Mouse (Mus musculus): ENCODE results near the gene Slc39a7.

DNA sequence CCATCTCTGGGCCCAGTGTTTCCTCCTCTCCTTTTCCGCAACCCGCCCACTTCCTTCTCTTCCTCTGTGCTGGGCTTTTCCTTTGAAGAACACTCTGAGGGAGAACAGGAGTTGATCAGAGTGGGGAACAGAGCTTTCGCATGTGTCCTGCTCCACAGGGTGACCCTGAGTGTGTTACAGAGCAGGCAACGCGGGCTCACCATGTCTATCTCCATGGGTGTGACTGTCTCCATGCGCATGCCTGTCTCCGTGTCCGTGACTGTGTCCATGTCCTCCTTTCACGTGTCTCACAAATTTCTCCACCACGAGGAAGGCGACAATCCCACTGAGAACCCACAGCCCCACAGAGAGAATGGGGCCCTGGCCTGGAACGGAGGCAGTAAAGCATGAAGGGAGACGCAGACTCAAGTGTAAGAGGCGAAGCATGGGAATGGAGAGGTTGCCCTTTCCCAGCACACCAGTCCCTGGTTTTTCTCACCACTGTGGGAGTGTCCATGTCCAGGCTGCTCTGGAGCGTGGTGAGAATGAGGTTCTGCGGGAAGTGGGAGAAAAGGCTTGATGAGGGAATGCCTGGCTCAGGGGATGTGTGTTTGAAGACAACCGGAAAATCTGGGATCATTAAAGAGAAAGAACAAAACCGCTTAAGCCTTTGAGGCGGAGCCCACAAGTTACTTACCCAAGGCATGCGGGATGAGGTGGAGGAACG lies 1.4 kb downstream of the Slc39a7 start:
- TF ChIP-seq CTCF (IDR thresholded peaks at IDR 0.05; ENCODE audit: low read depth) (no peak), EP300 (IDR thresholded peaks at IDR 0.05; ENCODE audit: low read depth) (no peak)

All from liver, postnatal 0 days (tissue).